In the genomic region with DNA sequence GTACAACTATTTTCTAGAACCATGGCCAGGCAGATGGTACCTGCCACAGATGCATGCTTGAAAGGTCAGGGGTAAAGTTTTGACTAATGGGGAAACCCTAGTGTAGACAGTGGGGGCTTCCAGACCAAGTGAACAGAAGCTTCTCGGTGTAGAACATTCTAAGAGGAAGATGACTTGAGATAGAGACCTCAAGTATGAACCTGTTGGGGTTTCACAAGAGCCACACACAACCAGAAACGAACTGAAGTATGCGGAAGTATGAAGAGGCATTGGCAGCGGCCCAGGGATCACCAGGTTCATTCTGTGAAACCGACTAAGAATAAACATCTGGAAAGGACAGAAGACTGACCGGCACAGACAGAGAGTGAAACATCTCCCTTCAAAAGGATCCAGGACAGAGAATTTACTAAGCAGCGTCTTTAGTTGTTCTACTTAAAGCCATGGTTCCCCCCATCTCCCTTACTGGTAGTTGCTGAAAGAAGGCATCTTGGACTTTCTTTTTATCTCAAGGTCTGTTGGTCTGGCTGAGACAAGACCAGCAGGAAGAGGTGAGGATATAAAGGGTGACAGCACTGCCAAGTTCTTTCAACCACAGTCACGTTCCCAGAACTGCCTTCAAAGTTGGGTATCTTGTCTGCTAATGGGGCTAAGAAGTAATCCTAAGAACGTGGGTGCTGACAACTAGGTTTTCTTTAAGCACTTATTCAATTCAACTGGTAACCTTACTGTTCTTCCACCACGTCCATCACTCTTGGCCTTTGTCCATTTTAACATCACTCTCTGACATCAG, we compare ENCODE assay signal across 19 mouse cellular contexts. TPM values are rescaled to one million over a fixed set of nuclear protein-coding genes. Genes with fewer than 3 reads are reported as not detected.
A peak's percentile ranks its signal among the peaks of the same experiment; 100 is the strongest.
DNase-seq lines count a peak whose midpoint lies in the region; ATAC-seq and TF ChIP-seq lines count a peak whose summit lies in the region.
"Had no signal": no experiment of that assay in that cellular context is flagged by ENCODE, and none has a peak within 500 bp of the region (broad histone marks: within the 10 kb centered on the region; RNA-seq: fewer than 3 reads in every experiment).

No protein-coding gene starts in this region.

- WGBS in lung, adult 2 months = 55% methylated on average over 10 of the region's 10 CpGs

- ATAC-seq in activated CD4-positive, CD25-positive, alpha-beta regulatory T cell, adult 4 months = peak; percentile 25
- ATAC-seq: hindbrain, postnatal 0 days had no signal

- DNase-seq in lung, adult 18-20 months = peak; percentile 65 to 74
- no peak for DNase-seq in lung, adult 2 months
- DNase-seq in kidney, postnatal 14 days = peak; percentile 77
- peak; percentile 55 to 61 for DNase-seq in lung, postnatal 4 days
- no peak for DNase-seq in adrenal gland, postnatal 36 days
- no peak for DNase-seq in thymus, postnatal 14 days
- no peak for DNase-seq in right cerebral cortex, adult 18-20 months
- DNase-seq: cerebellum, postnatal 14 days; gastrocnemius, postnatal 10 days; heart, postnatal 4 days; thymus, adult 18-20 months had no signal

- H3K4me1 ChIP-seq in lung, adult 2 months (ENCODE audit: control insufficient read depth, insufficient read depth, low read length) = no peaks in the 10 kb centered on the region; the same call in 1 of the 2 replicates
- H3K4me1 ChIP-seq: heart, embryonic 10.5 days; limb, embryonic 12.5 days; neural tube, embryonic 13.5 days had no signal

- no peak for TF ChIP-seq CTCF in lung, adult 2 months (IDR thresholded peaks at IDR 0.05; ENCODE audit: insufficient read depth, low read length)

- no peak for TF ChIP-seq POLR2A in lung, adult 2 months (IDR thresholded peaks at IDR 0.05; ENCODE audit: borderline replicate concordance, extremely low read depth, low read depth, low read length)

- H3K4me3 ChIP-seq in lung, adult 2 months (replicated peaks; ENCODE audit: extremely low read depth, low read depth, low read length) = no peak overlapping the region
- H3K4me3 ChIP-seq: embryonic facial prominence, embryonic 10.5 days; erythroblast, embryonic 14.5 days; heart, embryonic 10.5 days; limb, embryonic 12.5 days; megakaryocyte, embryonic 14.5 days; neural tube, embryonic 13.5 days had no signal

RNA-seq across cellular contexts. Expression of a gene that starts 18.6 kb away (rescaled TPM):
- 27.5 and 34.3 TPM in 2 replicates for polyA plus RNA-seq in lung, adult 2 months (2012; rRNA removed)
- polyA plus RNA-seq in activated CD4-positive, CD25-positive, alpha-beta regulatory T cell, adult 4 months (2017; shearing (Covaris generic)) = 1 to 10 TPM in 1 of 2 experiments, under 1 TPM in 1; 0.79 to 1.4 TPM
- under 1 TPM; 0.30 to 0.89 TPM for total RNA-seq in adrenal gland, postnatal 36 days (2021)

Comparison
In these comparisons a context has a peak if more than half of its experiments do, and no peak if none do; other contexts are left out.
1. DNase-seq: peak in lung, adult 18-20 months (2 of 2), kidney, postnatal 14 days (single experiment) and lung, postnatal 4 days (2 of 2); none in lung, adult 2 months (single experiment), adrenal gland, postnatal 36 days (0 of 2), thymus, postnatal 14 days (single experiment) and right cerebral cortex, adult 18-20 months (single experiment).
2. RNA of a gene that starts 18.6 kb away (polyA plus RNA-seq): 27.5 to 34.3 TPM in lung, adult 2 months; 0.79 to 1.4 TPM in activated CD4-positive, CD25-positive, alpha-beta regulatory T cell, adult 4 months; every median in the first group is over 10 times any median in the second.